Mouse (Mus musculus) common myeloid progenitor, adult 5-6 weeks (primary cell): Measurements from ENCODE around the gene Ecsit. TPM values are rescaled to one million over a fixed set of nuclear protein-coding genes. Genes with fewer than 3 reads are reported as not detected.
A peak's percentile ranks its signal among the peaks of the same experiment; 100 is the strongest.

Experiments used
- ATAC-seq: replicated peaks from 2 replicates; pipeline ENCODE4 v1.8.0; 2016; ENCODE audit warnings: low read depth, mild to moderate bottlenecking, moderate TSS enrichment, inconsistent platforms; ENCODE audit not compliant: poor library complexity, severe bottlenecking
- total RNA-seq: library from RNA; stranded (forward); fragments of 200-1000, 187-1606 nt; gene quantifications from 2 replicates; pipeline ENCODE4 v1.2.3, GENCODE M21; 2017

Gene Ecsit
- total RNA-seq, 1 experiment from 2014 or later = 23.6 TPM

DNA sequence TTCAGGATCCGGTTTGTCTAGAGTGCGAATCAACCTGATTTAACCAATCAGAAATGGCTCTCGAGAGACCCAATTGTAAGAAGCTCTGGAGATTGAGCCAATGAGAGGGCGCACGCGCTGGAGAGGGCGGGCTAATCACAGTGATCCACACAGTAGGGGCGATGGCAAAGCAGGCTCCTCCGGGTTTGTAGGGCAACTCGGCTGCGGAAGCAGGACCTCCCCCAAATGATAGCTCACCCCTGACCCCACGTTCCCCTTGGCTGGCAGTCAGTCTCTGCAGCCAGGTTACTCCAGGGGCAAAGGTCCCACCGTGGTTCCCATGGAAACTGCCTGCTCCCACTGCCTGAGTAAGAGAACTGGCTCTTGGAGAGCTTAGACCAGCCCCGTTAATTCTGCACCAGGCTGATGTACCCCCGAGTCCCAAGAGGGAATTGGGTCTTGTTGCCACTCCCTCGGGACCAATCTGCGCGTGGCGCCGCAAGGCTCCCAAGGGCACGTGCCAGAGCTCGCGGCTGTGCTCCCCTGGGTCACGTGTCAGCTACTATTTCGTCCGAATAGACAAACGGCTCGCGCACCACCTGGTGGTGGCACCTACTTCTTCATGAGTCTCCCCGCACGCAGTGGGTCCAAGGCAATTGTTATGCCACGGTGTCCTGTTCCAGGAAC, 30.7 kb downstream of the Ecsit start:
- ATAC-seq = peak; percentile 80

DNA sequence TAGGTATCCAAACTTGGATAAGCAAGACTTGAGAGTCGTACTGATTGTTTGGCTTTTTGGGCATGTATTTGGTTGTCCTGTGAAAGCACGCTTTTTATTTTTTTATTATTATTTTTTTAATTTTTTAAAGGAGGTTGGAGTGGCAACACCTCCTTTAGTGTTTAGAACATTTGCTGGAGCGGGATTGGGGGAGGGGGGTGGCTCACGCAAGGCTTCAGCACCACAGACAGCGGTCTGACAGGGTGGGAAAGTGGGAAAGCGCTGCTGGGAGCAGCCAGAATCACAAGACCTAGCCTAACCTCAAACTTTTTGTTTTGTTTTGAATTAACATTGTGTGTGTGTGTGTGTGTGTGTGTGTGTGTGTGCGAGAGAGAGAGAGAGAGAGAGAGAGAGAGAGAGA, 31.6 kb downstream of the Ecsit start:
- ATAC-seq = no peak

DNA sequence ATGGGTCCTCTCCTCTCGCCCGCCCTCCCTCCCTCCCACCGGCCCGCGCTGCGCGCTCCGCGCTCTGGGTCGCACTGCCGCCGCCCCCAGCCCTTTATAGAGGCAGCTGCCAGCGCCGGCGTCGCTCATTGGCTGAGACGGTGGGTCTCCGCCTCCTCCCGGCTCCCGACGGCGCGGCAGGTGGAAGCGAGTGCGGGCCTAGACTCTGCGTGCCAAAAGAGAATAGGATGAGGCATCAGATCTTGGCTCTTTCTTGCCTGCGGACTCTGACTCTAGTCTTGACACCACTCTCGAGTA, 33.3 kb downstream of the Ecsit start, which contains the start of gene Elavl3:
Elavl3 (minus strand) TSS at position 66 of the 297 bp plus-strand sequence.
- ATAC-seq = no peak

DNA sequence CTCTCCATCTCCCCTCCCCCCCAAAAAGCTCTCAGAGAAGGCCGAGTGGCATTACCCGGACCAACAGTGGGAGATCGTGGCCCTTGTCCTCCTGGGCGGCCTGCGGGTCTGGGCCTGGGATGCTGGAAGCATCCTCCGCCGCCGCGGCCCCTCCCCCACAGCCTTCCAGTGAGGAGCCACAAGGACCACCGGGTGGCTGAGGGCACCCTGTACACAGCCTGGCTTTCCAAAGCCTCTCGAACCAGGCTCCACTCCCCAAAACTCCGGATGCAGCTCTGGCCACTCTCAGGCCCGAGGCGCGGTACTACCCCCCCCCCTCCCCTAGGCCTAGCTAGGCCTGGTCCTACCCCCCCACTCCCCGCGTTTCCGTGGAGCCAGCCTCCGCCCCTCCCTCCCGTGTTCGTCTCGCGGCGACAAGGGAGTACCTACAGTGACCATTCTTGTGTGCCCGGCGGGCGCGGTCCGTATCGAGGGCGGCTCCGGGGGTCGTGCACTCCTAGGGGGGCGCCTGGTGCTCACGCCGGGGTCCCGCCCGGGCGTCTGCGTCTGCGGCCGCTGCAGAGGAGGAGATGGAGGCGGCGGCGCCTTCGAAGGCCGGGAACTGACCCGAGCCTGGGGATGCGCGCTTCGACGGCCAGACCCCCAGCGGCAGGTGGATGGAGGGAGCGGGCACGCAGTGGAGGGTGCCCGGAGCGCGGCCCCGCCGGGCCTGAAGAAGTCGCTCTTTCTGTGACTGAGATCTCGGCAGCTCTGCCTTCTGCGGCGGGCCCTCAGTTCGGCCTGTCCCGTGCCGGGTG, 33.9 kb downstream of the Ecsit start:
- ATAC-seq = no peak

DNA sequence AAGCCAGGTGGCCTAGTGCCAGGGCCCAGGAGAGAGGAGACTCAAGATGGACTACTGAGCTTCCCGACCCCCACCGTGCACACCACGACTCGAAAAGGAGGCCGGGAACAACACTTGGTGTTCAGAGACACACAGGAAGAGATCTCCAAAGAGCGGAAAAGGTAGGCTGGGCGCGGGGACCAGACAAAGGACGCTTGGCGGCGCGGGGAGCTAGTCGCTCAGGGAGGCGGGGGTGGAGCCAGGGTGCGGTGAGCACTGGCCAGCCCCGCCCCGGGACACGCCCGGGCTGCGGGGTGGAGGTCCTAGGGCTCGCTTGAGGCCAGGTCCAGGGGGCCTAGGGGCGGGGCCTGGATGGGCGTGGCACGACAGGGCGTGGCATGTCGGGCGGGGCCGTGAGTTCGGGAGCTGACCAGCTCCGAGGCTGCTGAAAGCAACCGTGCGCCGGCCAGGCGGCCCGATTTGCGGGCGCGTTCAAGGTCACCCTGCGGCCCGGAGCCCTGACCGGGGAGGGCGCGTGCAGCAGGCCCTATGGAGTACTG, 34.8 kb downstream of the Ecsit start:
- ATAC-seq = peak; percentile 54

DNA sequence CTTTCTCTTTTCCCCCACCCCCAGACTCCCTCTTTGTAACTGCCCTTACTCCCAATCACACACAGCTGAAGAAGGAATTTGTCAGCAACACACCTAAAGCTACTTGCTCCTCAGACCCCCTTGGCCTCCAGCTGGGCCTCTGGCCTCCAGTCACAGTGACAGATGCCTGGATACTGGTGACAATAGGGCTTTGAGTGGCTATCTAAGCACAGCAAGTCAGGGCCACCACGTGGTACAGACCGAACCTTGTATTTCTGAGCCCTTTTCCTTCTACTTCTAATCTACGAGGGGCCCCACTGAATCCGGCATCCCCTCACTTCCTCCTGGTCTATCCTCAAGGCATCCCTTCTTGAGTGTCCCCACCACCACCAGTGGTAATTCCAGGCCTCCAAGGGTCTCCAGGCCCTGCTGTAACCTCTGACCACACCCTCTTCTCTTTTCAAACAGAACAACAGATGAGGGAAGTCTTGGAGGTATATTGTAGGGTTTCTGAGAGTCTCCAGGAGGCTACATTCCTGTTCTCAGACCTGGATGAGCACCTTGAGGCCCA, 35.4 kb downstream of the Ecsit start:
- no peak for ATAC-seq

DNA sequence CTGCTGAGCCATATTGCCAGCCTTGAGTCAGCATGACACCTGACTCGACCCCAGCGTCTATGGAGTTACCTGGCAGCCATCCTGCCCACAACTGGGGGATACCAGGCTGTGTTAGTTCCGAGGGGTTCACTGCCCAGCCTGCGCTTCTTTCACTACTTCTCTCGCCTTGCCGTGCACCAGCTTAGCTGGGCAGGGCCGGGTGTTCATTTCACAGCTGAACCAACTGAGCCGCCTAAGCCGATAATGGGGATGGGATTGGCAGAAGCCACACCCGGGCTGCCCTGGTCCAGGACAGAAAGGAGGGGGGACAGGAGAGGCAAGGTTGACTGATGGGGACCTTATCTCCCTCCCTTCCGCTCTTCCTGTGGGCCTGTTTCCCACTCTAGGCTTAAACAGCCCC, 35.9 kb downstream of the Ecsit start:
- no peak for ATAC-seq

DNA sequence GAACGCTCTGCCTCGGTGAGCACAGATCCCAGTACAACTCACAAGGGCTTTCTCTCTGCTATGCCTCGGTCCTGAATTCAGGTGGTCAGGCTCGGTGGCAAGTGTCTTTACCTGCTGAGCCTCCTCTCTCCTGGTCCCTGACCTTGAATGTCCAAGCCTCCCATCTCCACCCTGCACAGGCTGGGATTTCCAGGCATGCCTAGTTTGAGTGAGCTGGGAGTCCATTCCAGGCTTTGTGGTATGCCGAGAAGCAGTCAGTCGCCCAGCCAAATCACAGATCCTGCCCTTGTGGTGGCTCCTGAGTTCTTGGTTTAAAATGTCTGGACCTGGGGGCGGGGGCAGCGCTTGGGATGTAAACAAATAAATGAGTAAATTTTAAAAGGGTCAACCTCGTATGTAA, 37.9 kb downstream of the Ecsit start:
- no peak for ATAC-seq

DNA sequence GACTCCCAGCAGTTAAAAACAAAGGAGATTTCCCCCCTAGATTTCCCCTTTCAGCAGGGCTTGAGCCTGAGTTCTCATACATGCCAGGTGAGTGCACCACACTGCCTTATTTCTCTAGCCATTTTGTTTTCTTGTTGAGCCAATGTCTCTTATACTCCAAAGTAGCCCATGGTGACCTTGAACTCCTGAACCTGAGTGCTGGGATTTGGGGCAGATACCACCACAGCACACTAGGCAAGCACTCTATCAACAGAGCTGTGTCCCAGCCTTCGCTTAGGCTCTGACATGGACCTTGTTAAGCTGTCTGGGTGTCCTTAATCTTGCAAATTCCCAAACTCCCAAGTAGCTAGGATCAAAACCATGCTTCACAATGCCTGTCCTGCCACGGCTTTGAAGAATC, 43.4 kb downstream of the Ecsit start:
- no peak for ATAC-seq

DNA sequence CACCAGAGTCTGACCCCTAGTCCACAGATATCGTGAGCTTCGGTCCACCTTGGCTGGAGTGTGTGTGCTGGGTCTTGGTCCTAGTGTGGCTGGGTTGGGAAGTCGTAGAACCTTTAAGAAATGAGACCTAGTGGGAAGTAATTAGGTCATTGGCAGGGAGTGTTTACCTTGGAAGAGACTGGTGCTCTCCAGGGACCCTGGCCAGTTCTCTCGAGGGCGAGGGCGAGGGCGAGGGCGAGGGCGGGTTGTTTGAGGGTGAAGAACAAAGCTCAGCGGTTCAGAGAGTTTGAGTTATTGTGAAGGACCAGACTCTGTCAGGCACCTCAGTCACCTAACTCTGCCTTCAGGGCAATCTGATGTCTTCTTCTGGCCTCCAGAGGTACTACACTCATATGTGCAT, 47.4 kb downstream of the Ecsit start:
- ATAC-seq = no peak

DNA sequence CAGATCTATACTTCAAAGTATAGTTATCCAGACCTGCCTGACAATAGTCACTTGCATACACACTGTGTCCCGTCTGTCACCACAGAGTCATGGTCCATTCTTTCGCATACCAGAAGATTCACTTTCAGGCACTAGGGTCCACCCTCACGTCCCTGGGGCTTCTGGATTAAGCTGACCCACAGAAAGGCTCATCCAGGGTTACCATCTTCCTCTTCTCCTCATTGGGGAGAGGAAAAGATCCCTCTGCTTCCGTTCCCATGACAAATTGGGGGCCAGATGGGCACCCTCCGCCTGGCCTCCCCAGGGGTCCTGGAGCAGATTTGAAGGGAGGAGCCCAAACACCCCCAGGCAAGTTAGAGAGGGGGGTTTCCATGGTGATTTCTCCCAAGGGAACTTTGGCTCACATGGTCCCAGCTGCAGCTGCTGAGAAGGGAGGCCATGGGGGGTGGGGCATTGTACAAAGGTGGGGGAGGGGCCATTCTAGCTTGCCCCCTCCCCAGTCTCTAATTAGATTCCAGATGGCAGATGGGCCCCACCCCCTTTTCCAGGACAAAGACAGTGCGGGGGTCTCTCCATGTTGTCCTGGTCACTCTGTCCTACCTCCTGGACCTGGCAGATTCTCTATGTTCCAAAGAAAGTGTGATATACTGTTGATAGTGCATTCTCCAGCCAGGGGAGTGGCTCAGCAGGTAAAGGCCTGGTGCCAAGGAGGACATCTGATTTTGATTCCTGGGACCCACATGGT, 49.8 kb downstream of the Ecsit start:
- no peak for ATAC-seq

DNA sequence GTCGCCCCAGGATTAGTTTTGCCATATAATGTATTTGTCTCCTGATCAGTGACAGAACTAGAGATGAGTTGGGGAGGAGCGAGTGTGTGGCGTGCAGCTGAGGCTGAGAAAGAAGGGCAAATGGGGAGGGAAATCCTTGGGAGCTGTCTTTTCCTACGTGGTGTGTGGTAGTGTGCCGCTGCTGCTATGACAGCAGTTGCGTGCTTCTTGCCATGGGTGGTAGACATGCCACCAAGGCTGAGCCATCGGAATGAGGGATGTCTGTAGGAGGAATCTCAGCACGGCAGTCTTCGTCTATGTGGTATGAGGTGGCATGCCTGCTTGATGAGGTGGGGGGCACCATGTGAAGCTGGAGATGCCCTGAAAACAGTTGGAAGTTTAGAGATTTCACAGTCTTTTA, 54.9 kb downstream of the Ecsit start:
- ATAC-seq = no peak

DNA sequence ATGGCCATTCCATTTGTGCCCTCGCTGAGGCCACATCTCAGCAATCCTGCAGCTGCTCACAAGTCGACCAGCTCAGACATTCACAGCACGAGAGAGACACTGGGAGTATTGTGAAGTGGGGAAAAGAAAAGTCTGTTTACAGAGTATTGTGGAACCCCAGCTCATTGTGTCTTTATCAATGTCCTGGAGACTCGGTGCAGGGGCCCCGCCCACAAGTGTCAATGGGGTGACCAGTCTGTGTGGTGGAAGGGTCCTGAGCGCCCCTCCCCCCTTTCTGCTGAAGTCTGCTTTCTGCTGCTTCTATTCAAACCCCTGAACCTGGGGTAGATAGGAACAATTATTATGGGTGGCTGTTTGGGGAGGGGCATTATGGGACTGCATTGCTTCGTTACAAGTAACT, 56.8 kb downstream of the Ecsit start:
- ATAC-seq = no peak

DNA sequence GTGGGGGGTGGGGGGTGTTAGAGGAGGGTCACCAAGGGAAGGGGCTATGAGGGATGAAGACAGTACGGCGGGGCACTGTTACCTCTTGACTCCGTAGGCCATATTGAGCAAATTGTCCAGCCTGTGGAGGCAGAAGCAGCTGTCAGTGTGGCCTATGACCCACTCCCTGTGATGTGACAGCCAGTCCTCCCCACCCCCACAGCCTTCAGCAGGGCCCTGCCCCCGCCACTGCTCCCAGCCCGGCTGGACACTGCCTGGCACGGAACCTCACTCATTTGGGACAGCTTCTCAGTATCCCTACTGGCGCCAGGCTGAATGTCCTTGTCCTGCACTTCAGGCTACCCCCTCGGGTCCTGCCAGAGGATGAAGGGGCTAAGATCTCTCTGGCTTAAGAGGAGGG, 60.6 kb downstream of the Ecsit start:
- no peak for ATAC-seq

Other genes with a start within 250 kb of the Ecsit start
- not detected in 2 replicates for gene Angptl8, start 249.9 kb downstream of the Ecsit start, total RNA-seq
- 1.8 and 2.7 TPM in 2 replicates for gene Dock6, start 232.8 kb downstream of the Ecsit start, total RNA-seq
- gene Rab3d, start 167.2 kb downstream of the Ecsit start, total RNA-seq = 12.5 and 17.1 TPM in 2 replicates
- gene Ccdc159, start 158.0 kb downstream of the Ecsit start, total RNA-seq = not detected in 2 replicates
- 12.1 and 14.1 TPM in 2 replicates for gene Tmem205, start 157.9 kb downstream of the Ecsit start, total RNA-seq
- gene Plppr2, start 148.4 kb downstream of the Ecsit start, total RNA-seq = 0.09 TPM in 1 of 2 replicates, not detected in the other
- gene Swsap1, start 129.7 kb downstream of the Ecsit start, total RNA-seq = 3.7 and 6.9 TPM in 2 replicates
- 11.0 and 22.8 TPM in 2 replicates for gene Epor, start 121.9 kb downstream of the Ecsit start, total RNA-seq
- not detected in 2 replicates for gene Rgl3, start 96.0 kb downstream of the Ecsit start, total RNA-seq
- gene Ccdc151, start 82.8 kb downstream of the Ecsit start, total RNA-seq = not detected in 2 replicates
- gene Prkcsh, start 82.6 kb downstream of the Ecsit start, total RNA-seq = 117 and 121 TPM in 2 replicates
- not detected in 2 replicates for gene Elavl3, start 33.4 kb downstream of the Ecsit start, total RNA-seq
- not detected in 2 replicates for gene Gm49318, start 14.2 kb downstream of the Ecsit start, total RNA-seq
- gene Zfp653, start 14.1 kb downstream of the Ecsit start, total RNA-seq = 5.7 and 7.9 TPM in 2 replicates
- gene Cnn1, start 13.8 kb upstream of the Ecsit start, total RNA-seq = not detected in 2 replicates
- 35.3 and 38.1 TPM in 2 replicates for gene Elof1, start 31.7 kb upstream of the Ecsit start, total RNA-seq
- 1.4 and 3.8 TPM in 2 replicates for gene Acp5, start 50.3 kb upstream of the Ecsit start, total RNA-seq
- gene Pigyl, start 71.4 kb upstream of the Ecsit start, total RNA-seq = 16.3 and 34.4 TPM in 2 replicates
- not detected in 2 replicates for gene Zfp872, start 102.7 kb upstream of the Ecsit start, total RNA-seq
- 38.4 and 41.9 TPM in 2 replicates for gene Zfp809, start 140.3 kb upstream of the Ecsit start, total RNA-seq
- gene Zfp599, start 174.5 kb upstream of the Ecsit start, total RNA-seq = 10.6 and 14.0 TPM in 2 replicates
- 13.1 and 20.7 TPM in 2 replicates for gene Zfp810, start 222.2 kb upstream of the Ecsit start, total RNA-seq